Mouse (Mus musculus) testis, adult 2 months (tissue): Measurements from ENCODE around the gene Slc6a21.
A peak's percentile ranks its signal among the peaks of the same experiment; 100 is the strongest.

Experiments
- CTCF ChIP-seq: fragments of 200-500 bp; IDR thresholded peaks from 2 replicates; pipeline ENCODE4 v1.5.1; 2012; ENCODE audit warnings: low read depth, mild to moderate bottlenecking, inconsistent platforms, low read length, moderate library complexity; ENCODE audit not compliant: control insufficient read depth, insufficient read depth, insufficient replicate concordance
- POLR2A ChIP-seq: fragments of 200-500 bp; IDR thresholded peaks from 2 replicates; pipeline ENCODE4 v1.6.1; 2012; ENCODE audit warnings: low read depth, mild to moderate bottlenecking, inconsistent platforms, low read length, moderate library complexity; ENCODE audit not compliant: control insufficient read depth

GRCm38 (mm10) chr7:45325800-45326199 is 48.5 kb downstream of the Slc6a21 start:
- TF ChIP-seq CTCF (peak; percentile 13; the same call in 1 of the 2 replicates), POLR2A (no peak)
